Mouse (Mus musculus) midbrain, embryonic 14.5 days (tissue): ENCODE data around the gene Lrig2. TPM values are rescaled to one million over a fixed set of nuclear protein-coding genes. Genes with fewer than 3 reads are reported as not detected.

Experiments
- polyA plus RNA-seq: library from polyadenylated mRNA; unstranded; fragments of >200 nt; fragmentation: Nextera tagmentation; extraction: Ambion mirVana; gene quantifications from 2 replicates; pipeline ENCODE4 v1.2.1, GENCODE M21; 2014

Gene Lrig2
- polyA plus RNA-seq, 1 experiment from 2014 or later, result 44.8 TPM

Other genes starting within 250 kb of the Lrig2 start
- 7.4 and 8.9 TPM in 2 replicates for gene Slc16a1, start 126.8 kb upstream of the Lrig2 start, polyA plus RNA-seq